Mouse (Mus musculus) E14TG2a.4 (cell line): ENCODE data around the gene Cygb.

Experiments used
- CTCF ChIP-seq: conservative IDR thresholded peaks from 2 replicates; pipeline ENCODE4 v1.5.1; 2014; ENCODE audit warnings: low read length
- NANOG ChIP-seq: IDR thresholded peaks from 2 replicates; pipeline ENCODE4 v1.6.1; 2014; ENCODE audit warnings: borderline replicate concordance, low read length, mixed read lengths
- POU5F1 ChIP-seq: IDR thresholded peaks from 2 replicates; pipeline ENCODE4 v1.6.1; 2014; ENCODE audit warnings: low read length, borderline replicate concordance

- TF ChIP-seq CTCF (no peak), NANOG (no peak), POU5F1 (no peak)
These were observed 12.5 kb upstream of the Cygb start for GRCm38 (mm10) chr11:116666566-116666965.
